Comparison of ENCODE assay signal across 11 mouse cellular contexts in the genomic region with DNA sequence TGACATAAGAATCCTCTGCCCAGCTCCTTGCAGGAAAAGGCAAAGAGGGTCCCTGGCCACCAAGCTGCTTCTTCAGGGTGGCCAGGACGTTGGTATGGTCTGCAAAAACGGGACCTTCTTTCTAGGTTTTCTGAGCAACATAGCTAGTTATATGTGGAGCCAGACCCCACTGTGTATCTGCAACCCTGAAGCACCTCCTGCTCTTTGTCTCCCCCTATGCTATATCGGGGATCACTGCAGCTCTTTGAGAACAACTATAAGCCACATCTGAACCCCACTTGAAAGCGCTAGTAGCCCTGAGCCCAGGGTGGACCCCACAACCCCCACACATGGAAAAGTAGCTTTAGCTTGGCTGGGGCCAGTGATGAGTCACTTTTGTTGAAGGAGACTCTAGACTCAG.
DNase-seq lines count a peak whose midpoint lies in the region; ATAC-seq and TF ChIP-seq lines count a peak whose summit lies in the region.
"Had no signal": no experiment of that assay in that cellular context is flagged by ENCODE, and none has a peak within 500 bp of the region (broad histone marks: within the 10 kb centered on the region; RNA-seq: fewer than 3 reads in every experiment).

No protein-coding gene starts in this region.

- H3K4me3 ChIP-seq in forebrain, postnatal 0 days (ENCODE audit: low read depth, low read length): no peak overlapping the region
- H3K4me3 ChIP-seq in forebrain, embryonic 12.5 days (replicated peaks): no peak overlapping the region
- H3K4me3 ChIP-seq in liver, embryonic 14.5 days (ENCODE audit: insufficient read depth in 1 of 2, low read depth in 2 of 2, low read length in 2 of 2): no peak overlapping the region
- no peak overlapping the region for H3K4me3 ChIP-seq in ES-Bruce4 (ENCODE audit: low read depth, low read length)
- no peak overlapping the region for H3K4me3 ChIP-seq in embryonic facial prominence, embryonic 13.5 days
- H3K4me3 ChIP-seq: kidney, embryonic 15.5 days had no signal

- ATAC-seq in forebrain, postnatal 0 days: no peak
- no peak for ATAC-seq in forebrain, embryonic 12.5 days (ENCODE audit: low FRiP score)
- ATAC-seq in liver, embryonic 14.5 days (ENCODE audit: insufficient read depth): no peak
- ATAC-seq in embryonic facial prominence, embryonic 13.5 days (ENCODE audit: insufficient number of reproducible peaks, insufficient read depth, low FRiP score, low TSS enrichment, low read depth): no peak

- peak; percentile 38 for TF ChIP-seq CTCF in forebrain, postnatal 0 days (IDR thresholded peaks at IDR 0.05; ENCODE audit: low read depth)
- peak; percentile 29; the same call in 1 of the 2 replicates for TF ChIP-seq CTCF in liver, embryonic 14.5 days (IDR thresholded peaks at IDR 0.05; ENCODE audit: low read depth)
- peak; percentile 23 for TF ChIP-seq CTCF in ES-Bruce4 (IDR thresholded peaks at IDR 0.05; ENCODE audit: low read depth, low read length)

- 0 out of 2 replicates have a peak, but pooled peaks cover 5% of the 10 kb centered on the region for H3K4me1 ChIP-seq in forebrain, postnatal 0 days (ENCODE audit: insufficient read depth)
- H3K4me1 ChIP-seq in forebrain, embryonic 12.5 days: peaks cover 35% of the 10 kb centered on the region
- H3K4me1 ChIP-seq in liver, embryonic 14.5 days (replicated peaks; ENCODE audit: control insufficient read depth in 2 of 2, insufficient read depth in 2 of 2, low read length in 1 of 2): no peaks in the 10 kb centered on the region
- H3K4me1 ChIP-seq in ES-Bruce4 (ENCODE audit: control insufficient read depth, insufficient read depth, low read length): no peaks in the 10 kb centered on the region
- peaks cover 23% of the 10 kb centered on the region for H3K4me1 ChIP-seq in embryonic facial prominence, embryonic 13.5 days

- H3K36me3 ChIP-seq in forebrain, postnatal 0 days (ENCODE audit: insufficient read depth): no peaks in the 10 kb centered on the region
- H3K36me3 ChIP-seq in forebrain, embryonic 12.5 days (replicated peaks): no peaks in the 10 kb centered on the region
- no peaks in the 10 kb centered on the region for H3K36me3 ChIP-seq in liver, embryonic 14.5 days (replicated peaks; ENCODE audit: control insufficient read depth, insufficient read depth, low read depth)
- no peaks in the 10 kb centered on the region for H3K36me3 ChIP-seq in ES-Bruce4 (ENCODE audit: control insufficient read depth, insufficient read depth, low read length, poor library complexity, severe bottlenecking)
- H3K36me3 ChIP-seq in embryonic facial prominence, embryonic 13.5 days: no peaks in the 10 kb centered on the region
- H3K36me3 ChIP-seq: embryonic facial prominence, embryonic 15.5 days; kidney, embryonic 15.5 days had no signal

- H3K27ac ChIP-seq in forebrain, postnatal 0 days (ENCODE audit: low read depth, low read length): no peak overlapping the region
- H3K27ac ChIP-seq in forebrain, embryonic 12.5 days: no peak overlapping the region
- H3K27ac ChIP-seq in liver, embryonic 14.5 days: no peak overlapping the region
- no peak overlapping the region for H3K27ac ChIP-seq in ES-Bruce4 (ENCODE audit: insufficient read depth, low read length)
- H3K27ac ChIP-seq in embryonic facial prominence, embryonic 13.5 days: no peak overlapping the region
- H3K27ac ChIP-seq: embryonic facial prominence, embryonic 15.5 days; kidney, embryonic 15.5 days had no signal

- whole genome bisulfite sequencing in forebrain, postnatal 0 days: 61% methylated on average over 4 of the region's 4 CpGs
- WGBS in forebrain, embryonic 12.5 days: 61% methylated on average over 4 of the region's 4 CpGs
- 46% methylated on average over 4 of the region's 4 CpGs for whole genome bisulfite sequencing in liver, embryonic 14.5 days (ENCODE audit: insufficient replicate concordance)
- 67% methylated on average over 4 of the region's 4 CpGs for WGBS in embryonic facial prominence, embryonic 13.5 days

- no peak overlapping the region for H3K9ac ChIP-seq in forebrain, postnatal 0 days
- H3K9ac ChIP-seq in forebrain, embryonic 12.5 days: no peak overlapping the region
- H3K9ac ChIP-seq in liver, embryonic 14.5 days (replicated peaks): no peak overlapping the region
- H3K9ac ChIP-seq in ES-Bruce4 (ENCODE audit: low read depth, poor library complexity, severe bottlenecking): peak overlapping the region; percentile 39; the same call in 1 of the 2 replicates
- H3K9ac ChIP-seq in embryonic facial prominence, embryonic 13.5 days: 0 out of 2 replicates have a peak overlapping the region, but pooled peaks have one; percentile 36
- H3K9ac ChIP-seq: embryonic facial prominence, embryonic 15.5 days; kidney, embryonic 15.5 days had no signal

- no peak overlapping the region for H3K4me2 ChIP-seq in forebrain, postnatal 0 days (ENCODE audit: low read depth)
- no peak overlapping the region for H3K4me2 ChIP-seq in forebrain, embryonic 12.5 days
- no peak overlapping the region for H3K4me2 ChIP-seq in liver, embryonic 14.5 days (ENCODE audit: low read depth)
- no peak overlapping the region for H3K4me2 ChIP-seq in embryonic facial prominence, embryonic 13.5 days

- TF ChIP-seq EP300 in liver, embryonic 14.5 days (IDR thresholded peaks at IDR 0.05; ENCODE audit: low read depth): no peak
- no peak for TF ChIP-seq EP300 in ES-Bruce4 (IDR thresholded peaks at IDR 0.05; ENCODE audit: insufficient read depth, low read depth, low read length)

- DNase-seq in forebrain, postnatal 0 days: no peak
- DNase-seq in liver, embryonic 14.5 days (ENCODE audit: low read depth in 3 of 3, low spot score in 3 of 3): no peak
- DNase-seq in liver (no peak), adipocyte (ENCODE audit: low spot score) (no peak)
- no peak for DNase-seq in spleen, postnatal 10 days (ENCODE audit: low spot score in 2 of 2)
- DNase-seq: cerebellum, adult 8-10 months had no signal

- H3K9me3 ChIP-seq in forebrain, postnatal 0 days (ENCODE audit: low read length): no peaks in the 10 kb centered on the region
- no peaks in the 10 kb centered on the region for H3K9me3 ChIP-seq in forebrain, embryonic 12.5 days
- H3K9me3 ChIP-seq in liver, embryonic 14.5 days (ENCODE audit: control insufficient read depth, low read length): no peaks in the 10 kb centered on the region
- no peaks in the 10 kb centered on the region for H3K9me3 ChIP-seq in ES-Bruce4 (replicated peaks; ENCODE audit: control insufficient read depth, insufficient read depth, low read length, poor library complexity, severe bottlenecking)
- no peaks in the 10 kb centered on the region for H3K9me3 ChIP-seq in embryonic facial prominence, embryonic 13.5 days
- H3K9me3 ChIP-seq: embryonic facial prominence, embryonic 15.5 days; kidney, embryonic 15.5 days had no signal

- peaks cover 4% of the 10 kb centered on the region; the same call in 1 of the 2 replicates for H3K27me3 ChIP-seq in forebrain, postnatal 0 days (ENCODE audit: insufficient read depth, low read length)
- no peaks in the 10 kb centered on the region for H3K27me3 ChIP-seq in forebrain, embryonic 12.5 days
- H3K27me3 ChIP-seq in liver, embryonic 14.5 days (ENCODE audit: control insufficient read depth, insufficient read depth, low read length): no peaks in the 10 kb centered on the region; the same call in 1 of the 2 replicates
- 0 out of 2 replicates have a peak, but pooled peaks cover 3% of the 10 kb centered on the region for H3K27me3 ChIP-seq in ES-Bruce4 (ENCODE audit: control insufficient read depth, insufficient read depth, low read length, poor library complexity, severe bottlenecking)
- peaks cover 9% of the 10 kb centered on the region; the same call in 1 of the 2 replicates for H3K27me3 ChIP-seq in embryonic facial prominence, embryonic 13.5 days

- no peak for TF ChIP-seq POLR2A in ES-Bruce4 (IDR thresholded peaks at IDR 0.05; ENCODE audit: insufficient read depth, low read length)

Comparison
In these comparisons a context has a peak if more than half of its experiments do, and no peak if none do; other contexts are left out.
1. H3K9ac ChIP-seq: peak in ES-Bruce4 (single experiment) and embryonic facial prominence, embryonic 13.5 days (single experiment); none in forebrain, postnatal 0 days (single experiment), forebrain, embryonic 12.5 days (single experiment) and liver, embryonic 14.5 days (single experiment).
2. Peak in every context shown above with its lines, with median percentiles within 50 percentile points of each other: CTCF ChIP-seq.